Mouse (Mus musculus): ENCODE data around the gene Zfyve19.
A peak's percentile ranks its signal among the peaks of the same experiment; 100 is the strongest.

GRCm38 (mm10) chr2:119250826-119251478, 42.5 kb downstream of the Zfyve19 start:
- TF ChIP-seq CTCF (IDR thresholded peaks at IDR 0.05; ENCODE audit: low read depth, low read length) (peak; percentile 61), POLR2A (IDR thresholded peaks at IDR 0.05; ENCODE audit: borderline replicate concordance, low read depth, low read length) (no peak)

Data from bone marrow macrophage, adult 2 months (primary cell).